Mouse (Mus musculus) thymus, adult 2 months (tissue): ENCODE measurements around the gene Sox1. TPM values are rescaled to one million over a fixed set of nuclear protein-coding genes. Genes with fewer than 3 reads are reported as not detected.

Source experiments
- DNase-seq: peaks from one replicate; pipeline ENCODE4 v3.0.0; 2021
- H3K27ac ChIP-seq: fragments of 200-500 bp; 2 replicates; pipeline ENCODE4 v1.5.1; 2012; ENCODE audit warnings: low read length, control low read depth; ENCODE audit not compliant: control insufficient read depth, insufficient read depth
- H3K27me3 ChIP-seq: fragments of 200-500 bp; 2 replicates; pipeline ENCODE4 v1.6.1; 2012; ENCODE audit warnings: mild to moderate bottlenecking, low read length, moderate library complexity, mixed read lengths; ENCODE audit not compliant: control insufficient read depth, insufficient read depth
- H3K36me3 ChIP-seq: fragments of 200-500 bp; 2 replicates; pipeline ENCODE4 v1.6.1; 2012; ENCODE audit warnings: mild to moderate bottlenecking, low read length, moderate library complexity; ENCODE audit not compliant: control insufficient read depth, insufficient read depth
- H3K4me1 ChIP-seq: fragments of 200-500 bp; replicated peaks from 2 replicates; pipeline ENCODE4 v1.6.1; 2012; ENCODE audit warnings: low read length; ENCODE audit not compliant: control insufficient read depth, insufficient read depth
- H3K4me3 ChIP-seq: fragments of 200-500 bp; 2 replicates; pipeline ENCODE4 v1.5.1; 2012; ENCODE audit warnings: mild to moderate bottlenecking, low read length, control low read depth, moderate library complexity; ENCODE audit not compliant: control insufficient read depth, insufficient read depth
- CTCF ChIP-seq: fragments of 200-500 bp; IDR thresholded peaks from 2 replicates; pipeline ENCODE4 v1.5.1; 2012; ENCODE audit warnings: mild to moderate bottlenecking, control low read depth, low read length, moderate library complexity, borderline replicate concordance; ENCODE audit not compliant: control insufficient read depth, poor library complexity, insufficient read depth; ENCODE audit errors: extremely low read depth
- POLR2A ChIP-seq: fragments of 200-500 bp; IDR thresholded peaks from 2 replicates; pipeline ENCODE4 v1.6.1; 2012; ENCODE audit warnings: mild to moderate bottlenecking, low read length, control low read depth, moderate library complexity; ENCODE audit not compliant: control insufficient read depth, poor library complexity, insufficient read depth; ENCODE audit errors: extremely low read depth
- WGBS: fragments of 180-500 bp; shearing (Covaris S2); methylation state at CpG from one replicate; pipeline ENCODE4 v1.1.7; 2018; 5-methylcytosine and 5-hydroxymethylcytosine counted together
- polyA plus RNA-seq: library from polyadenylated mRNA; depleted of rRNA; stranded (reverse); fragments of >200 nt; gene quantifications from 2 replicates; pipeline ENCODE4 v1.2.3, GENCODE M21; 2012; rRNA removed

Sox1 gene
- polyA plus RNA-seq, result not detected in 2 replicates

DNA sequence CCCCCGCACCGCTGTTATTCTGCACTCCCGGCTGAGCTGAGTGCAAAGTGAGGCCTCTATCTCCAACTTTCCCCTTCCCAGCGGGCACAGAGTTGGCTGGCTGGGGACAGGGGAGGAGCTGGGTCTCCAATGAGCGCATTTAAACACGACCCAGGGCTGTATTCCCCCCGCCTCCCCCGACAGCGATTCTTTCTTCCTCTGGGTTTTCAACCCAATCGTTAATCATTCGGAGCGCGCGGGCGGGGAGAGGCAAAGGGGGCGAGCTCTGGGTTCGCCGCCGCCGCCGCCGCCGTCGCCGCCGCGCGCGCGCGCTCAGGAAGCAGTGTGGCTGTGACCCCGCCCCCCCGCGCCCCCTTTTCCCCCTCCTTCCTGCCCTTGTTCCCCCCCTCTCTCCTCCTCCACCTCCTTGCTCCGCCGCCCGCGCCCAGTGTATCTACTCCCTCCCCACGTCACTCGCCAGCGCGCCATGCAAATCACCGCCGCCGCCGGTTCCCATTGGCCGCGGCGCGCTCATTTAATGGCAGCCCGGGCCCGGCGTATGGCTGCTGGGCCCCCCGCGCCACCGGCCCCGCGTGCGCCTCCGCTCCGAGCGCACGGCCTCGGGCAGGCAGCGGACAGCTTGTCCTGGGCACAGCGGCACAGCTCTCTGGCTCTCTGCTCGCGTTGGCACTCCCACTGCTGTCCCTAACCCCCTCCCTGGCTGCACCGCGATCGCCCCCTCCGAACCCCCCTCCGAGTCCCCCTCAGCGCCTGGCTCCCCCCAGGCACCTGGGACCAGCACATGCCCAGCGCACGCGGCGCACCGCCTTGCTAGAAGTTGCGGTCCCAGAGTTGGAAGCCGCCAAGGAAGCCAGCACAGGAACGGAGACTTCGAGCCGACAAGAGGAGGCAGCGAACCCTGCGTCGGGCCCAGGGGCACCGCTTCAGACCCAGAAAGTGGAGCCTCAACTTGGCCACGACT lies at the start of gene Sox1:
Sox1 (plus strand) TSS at position 225 of the 961 bp plus-strand sequence.
- no peak within 1 kb of the TSS for H3K27ac ChIP-seq
- 2% methylated on average over 74 of the region's 89 CpGs for WGBS
- no peaks in the 10 kb centered on the region for H3K4me1 ChIP-seq
- no peak for TF ChIP-seq CTCF
- no peak for TF ChIP-seq POLR2A
- no peak within 1 kb of the TSS for H3K4me3 ChIP-seq
- H3K36me3 ChIP-seq, result no peaks in the 10 kb centered on the region
- no peak for DNase-seq
- peaks cover 23% of the 10 kb centered on the region for H3K27me3 ChIP-seq

DNA sequence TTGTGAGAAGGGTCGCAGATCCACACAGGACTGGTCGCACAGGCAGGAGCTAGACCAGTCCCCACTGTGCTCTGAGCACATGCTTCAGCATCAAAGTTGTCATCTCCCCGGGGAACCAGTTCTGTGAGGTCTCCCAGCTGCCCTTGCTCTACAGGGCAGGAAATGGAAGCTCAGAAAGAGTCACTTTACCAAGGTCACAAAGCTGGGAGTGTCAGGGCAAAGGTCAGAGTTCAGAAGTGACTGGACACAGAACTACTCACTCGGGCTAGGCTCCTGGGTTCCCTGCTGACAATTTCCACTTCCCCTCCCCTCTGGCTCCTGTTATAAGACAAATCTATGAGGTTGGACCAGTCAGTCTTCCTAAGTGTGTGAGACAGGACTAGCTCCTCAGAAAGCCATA lies 49.2 kb upstream of the Sox1 start:
- no peak overlapping the region for H3K27ac ChIP-seq
- H3K4me3 ChIP-seq, result no peak overlapping the region
- H3K27me3 ChIP-seq, result no peaks in the 10 kb centered on the region
- no peak for DNase-seq
- no peaks in the 10 kb centered on the region for H3K4me1 ChIP-seq
- TF ChIP-seq POLR2A (no peak), CTCF (no peak)
- WGBS, result 69% methylated on average over 4 of the region's 4 CpGs
- H3K36me3 ChIP-seq, result no peaks in the 10 kb centered on the region

GRCm38 (mm10) chr8:12346870-12347269 lies 48.2 kb upstream of the Sox1 start:
- no peak overlapping the region for H3K27ac ChIP-seq
- no peaks in the 10 kb centered on the region for H3K4me1 ChIP-seq
- H3K27me3 ChIP-seq, result no peaks in the 10 kb centered on the region
- TF ChIP-seq POLR2A (no peak), CTCF (no peak)
- H3K4me3 ChIP-seq, result no peak overlapping the region
- no peak for DNase-seq
- 90% methylated on average over 11 of the region's 11 CpGs for WGBS
- H3K36me3 ChIP-seq, result no peaks in the 10 kb centered on the region

DNA sequence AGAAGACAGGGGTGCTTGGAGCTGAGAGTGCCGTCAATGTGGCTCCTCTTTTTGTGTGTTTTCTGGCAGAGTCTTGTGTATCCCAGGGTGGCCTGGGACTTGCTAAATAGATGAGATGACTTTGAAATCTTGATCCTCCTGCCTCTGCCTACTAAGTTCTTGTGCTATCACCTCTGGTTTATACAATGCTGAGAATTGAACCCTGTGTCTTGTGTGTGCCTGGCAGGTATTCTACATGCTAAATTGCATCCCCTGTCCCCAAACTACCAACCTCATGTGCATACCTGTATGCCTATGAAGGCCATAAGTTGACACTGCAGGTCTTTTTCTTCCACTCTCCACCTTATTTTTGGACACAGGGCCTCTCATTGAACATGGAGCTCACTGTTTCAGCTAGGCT lies 46.8 kb upstream of the Sox1 start:
- 88% methylated on average over 1 of the region's 1 CpGs for WGBS
- Histone ChIP-seq H3K36me3 (no peaks in the 10 kb centered on the region), H3K4me1 (no peaks in the 10 kb centered on the region), H3K27ac (no peak overlapping the region), H3K4me3 (no peak overlapping the region), H3K27me3 (no peaks in the 10 kb centered on the region)
- no peak for DNase-seq
- TF ChIP-seq POLR2A, result no peak
- no peak for TF ChIP-seq CTCF

DNA sequence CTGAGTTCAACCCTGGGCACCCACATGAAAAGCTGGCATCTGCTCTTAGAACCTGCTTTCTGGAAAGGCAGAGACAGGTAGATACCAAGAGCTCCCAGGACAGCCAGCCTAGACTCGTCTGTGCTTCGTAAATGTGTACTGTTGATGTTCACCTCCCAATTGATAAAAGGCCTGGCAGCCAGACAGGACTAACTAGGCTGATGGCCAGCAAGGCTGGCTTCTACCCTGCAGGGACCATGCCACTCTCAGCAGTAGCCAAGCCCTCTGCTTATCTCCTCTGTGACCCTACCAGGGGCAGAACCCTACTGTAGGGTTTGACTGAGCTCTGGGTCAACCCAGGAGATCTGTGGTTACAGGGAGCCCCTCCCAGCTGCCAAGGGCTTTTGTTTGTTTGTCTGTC lies 45.5 kb upstream of the Sox1 start:
- TF ChIP-seq POLR2A (no peak), CTCF (no peak)
- WGBS, result 78% methylated on average over 2 of the region's 2 CpGs
- Histone ChIP-seq H3K36me3 (no peaks in the 10 kb centered on the region), H3K27me3 (no peaks in the 10 kb centered on the region), H3K4me1 (no peaks in the 10 kb centered on the region), H3K4me3 (no peak overlapping the region), H3K27ac (no peak overlapping the region)
- no peak for DNase-seq

GRCm38 (mm10) chr8:12351121-12351520 lies 44.0 kb upstream of the Sox1 start:
- no peaks in the 10 kb centered on the region for H3K4me1 ChIP-seq
- no peak overlapping the region for H3K4me3 ChIP-seq
- DNase-seq, result no peak
- no peaks in the 10 kb centered on the region for H3K36me3 ChIP-seq
- H3K27ac ChIP-seq, result no peak overlapping the region
- H3K27me3 ChIP-seq, result no peaks in the 10 kb centered on the region
- TF ChIP-seq CTCF (no peak), POLR2A (no peak)

DNA sequence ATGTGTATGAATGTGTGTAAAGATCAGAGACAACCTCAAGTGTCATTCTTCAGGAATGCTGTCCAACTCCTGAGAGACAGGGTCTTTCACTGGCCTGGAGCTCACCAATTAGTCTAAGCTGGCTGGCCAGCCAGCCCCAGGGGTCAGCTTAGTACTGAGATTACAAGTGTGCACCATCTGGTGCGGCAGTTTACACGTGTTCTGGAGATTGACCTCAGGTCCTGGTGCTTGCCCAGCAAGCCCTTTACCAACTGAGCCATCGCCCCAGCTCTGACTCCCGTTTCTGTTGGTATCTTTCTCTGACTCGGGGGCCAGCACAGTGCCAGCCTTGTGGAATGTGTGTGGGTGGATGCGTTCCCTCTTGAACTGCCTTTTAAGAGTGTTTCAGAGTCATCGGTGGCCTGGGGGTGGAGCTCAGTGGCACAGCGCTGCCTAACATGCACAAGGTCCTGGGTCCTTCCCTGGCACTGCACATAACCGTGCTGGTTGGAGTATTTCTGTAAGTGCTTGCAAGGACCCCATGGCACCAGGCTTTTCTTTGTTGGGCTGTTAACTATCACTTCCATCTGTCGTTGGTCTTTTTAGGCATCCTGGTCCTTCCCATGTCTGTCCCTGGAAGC lies 40.6 kb upstream of the Sox1 start:
- H3K4me1 ChIP-seq, result no peaks in the 10 kb centered on the region
- H3K27ac ChIP-seq, result no peak overlapping the region
- 91% methylated on average over 10 of the region's 10 CpGs for WGBS
- no peaks in the 10 kb centered on the region for H3K36me3 ChIP-seq
- TF ChIP-seq POLR2A (no peak), CTCF (no peak)
- no peaks in the 10 kb centered on the region for H3K27me3 ChIP-seq
- no peak overlapping the region for H3K4me3 ChIP-seq
- no peak for DNase-seq
